Mouse (Mus musculus): ENCODE measurements around the gene Cbfa2t3. TPM values are rescaled to one million over a fixed set of nuclear protein-coding genes. Genes with fewer than 3 reads are reported as not detected.
A peak's percentile ranks its signal among the peaks of the same experiment; 100 is the strongest.

The Cbfa2t3 gene
- polyA plus RNA-seq, 2 experiments, result 1.9 to 3.3 TPM

- TF ChIP-seq CTCF (IDR thresholded peaks at IDR 0.05; ENCODE audit: low read depth), result no peak
- TF ChIP-seq EP300 (IDR thresholded peaks at IDR 0.05; ENCODE audit: low read depth), result no peak
- no peaks in the 10 kb centered on the region for H3K9me3 ChIP-seq (ENCODE audit: control insufficient read depth, low read length)
- no peak for DNase-seq (ENCODE audit: low read depth in 3 of 3, low spot score in 3 of 3)
- no peaks in the 10 kb centered on the region for H3K27me3 ChIP-seq (ENCODE audit: control insufficient read depth, insufficient read depth, low read length)
- H3K9ac ChIP-seq (replicated peaks), result no peak overlapping the region
- H3K27ac ChIP-seq, result no peak overlapping the region
- ATAC-seq (ENCODE audit: insufficient read depth), result no peak
- H3K4me1 ChIP-seq (replicated peaks; ENCODE audit: control insufficient read depth in 2 of 2, insufficient read depth in 2 of 2, low read length in 1 of 2), result 0 out of 4 replicates have a peak, but pooled peaks cover 0 to 3% of the 10 kb centered on the region in 2 experiments
- WGBS (ENCODE audit: insufficient replicate concordance), result 34% methylated on average over 4 of the region's 4 CpGs
- no peak overlapping the region for H3K4me3 ChIP-seq (ENCODE audit: insufficient read depth in 1 of 2, low read depth in 2 of 2, low read length in 2 of 2)
- no peaks in the 10 kb centered on the region for H3K36me3 ChIP-seq (replicated peaks; ENCODE audit: control insufficient read depth, insufficient read depth, low read depth)
- H3K4me2 ChIP-seq (ENCODE audit: low read depth), result no peak overlapping the region
Observed at GRCm38 (mm10) chr8:122596031-122596430, 102.9 kb downstream of the Cbfa2t3 start.

GRCm38 (mm10) chr8:122593783-122594507 is 105.0 kb downstream of the Cbfa2t3 start:
- Histone ChIP-seq H3K27me3 (ENCODE audit: control insufficient read depth, insufficient read depth, low read length) (no peaks in the 10 kb centered on the region), H3K9me3 (ENCODE audit: control insufficient read depth, low read length) (no peaks in the 10 kb centered on the region), H3K27ac (no peak overlapping the region), H3K36me3 (replicated peaks; ENCODE audit: control insufficient read depth, insufficient read depth, low read depth) (no peaks in the 10 kb centered on the region), H3K4me1 (replicated peaks; ENCODE audit: control insufficient read depth in 2 of 2, insufficient read depth in 2 of 2, low read length in 1 of 2) (0 out of 4 replicates have a peak, but pooled peaks cover 0 to 3% of the 10 kb centered on the region in 2 experiments), H3K4me3 (ENCODE audit: insufficient read depth in 1 of 2, low read depth in 2 of 2, low read length in 2 of 2) (no peak overlapping the region), H3K4me2 (ENCODE audit: low read depth) (no peak overlapping the region), H3K9ac (replicated peaks) (no peak overlapping the region)
- DNase-seq (ENCODE audit: low read depth in 3 of 3, low spot score in 3 of 3) (no peak), ATAC-seq (ENCODE audit: insufficient read depth) (no peak)
- no peak for TF ChIP-seq CTCF (IDR thresholded peaks at IDR 0.05; ENCODE audit: low read depth)
- no peak for TF ChIP-seq EP300 (IDR thresholded peaks at IDR 0.05; ENCODE audit: low read depth)
- 70% methylated on average over 19 of the region's 19 CpGs for WGBS (ENCODE audit: insufficient replicate concordance)

GRCm38 (mm10) chr8:122593240-122593639 is 105.7 kb downstream of the Cbfa2t3 start:
- Histone ChIP-seq H3K36me3 (replicated peaks; ENCODE audit: control insufficient read depth, insufficient read depth, low read depth) (no peaks in the 10 kb centered on the region), H3K9me3 (ENCODE audit: control insufficient read depth, low read length) (no peaks in the 10 kb centered on the region), H3K4me3 (ENCODE audit: insufficient read depth in 1 of 2, low read depth in 2 of 2, low read length in 2 of 2) (no peak overlapping the region), H3K4me1 (replicated peaks; ENCODE audit: control insufficient read depth in 2 of 2, insufficient read depth in 2 of 2, low read length in 1 of 2) (0 out of 4 replicates have a peak, but pooled peaks cover 0 to 3% of the 10 kb centered on the region in 2 experiments), H3K27ac (no peak overlapping the region), H3K9ac (replicated peaks) (no peak overlapping the region), H3K4me2 (ENCODE audit: low read depth) (no peak overlapping the region), H3K27me3 (ENCODE audit: control insufficient read depth, insufficient read depth, low read length) (no peaks in the 10 kb centered on the region)
- 45% methylated on average over 12 of the region's 12 CpGs for WGBS (ENCODE audit: insufficient replicate concordance)
- ATAC-seq (ENCODE audit: insufficient read depth), result peak; percentile 38; the same call in 1 of the 2 replicates
- DNase-seq (ENCODE audit: low read depth in 3 of 3, low spot score in 3 of 3), result no peak
- TF ChIP-seq EP300 (IDR thresholded peaks at IDR 0.05; ENCODE audit: low read depth), result no peak
- TF ChIP-seq CTCF (IDR thresholded peaks at IDR 0.05; ENCODE audit: low read depth), result no peak

GRCm38 (mm10) chr8:122586749-122587148 is 112.2 kb downstream of the Cbfa2t3 start:
- DNase-seq (ENCODE audit: low read depth in 3 of 3, low spot score in 3 of 3) (no peak), ATAC-seq (ENCODE audit: insufficient read depth) (no peak)
- H3K27me3 ChIP-seq (ENCODE audit: control insufficient read depth, insufficient read depth, low read length), result no peaks in the 10 kb centered on the region
- no peak overlapping the region for H3K9ac ChIP-seq (replicated peaks)
- no peak overlapping the region for H3K4me3 ChIP-seq (ENCODE audit: insufficient read depth in 1 of 2, low read depth in 2 of 2, low read length in 2 of 2)
- no peak for TF ChIP-seq CTCF (IDR thresholded peaks at IDR 0.05; ENCODE audit: low read depth)
- TF ChIP-seq EP300 (IDR thresholded peaks at IDR 0.05; ENCODE audit: low read depth), result no peak
- no peak overlapping the region for H3K4me2 ChIP-seq (ENCODE audit: low read depth)
- H3K36me3 ChIP-seq (replicated peaks; ENCODE audit: control insufficient read depth, insufficient read depth, low read depth), result no peaks in the 10 kb centered on the region
- H3K9me3 ChIP-seq (ENCODE audit: control insufficient read depth, low read length), result no peaks in the 10 kb centered on the region
- H3K27ac ChIP-seq, result no peak overlapping the region
- H3K4me1 ChIP-seq (replicated peaks; ENCODE audit: control insufficient read depth in 2 of 2, insufficient read depth in 2 of 2, low read length in 1 of 2), result peaks cover 0 to 5% of the 10 kb centered on the region in 2 experiments; a peak in 1 of 4 replicates
- WGBS (ENCODE audit: insufficient replicate concordance), result 68% methylated on average over 9 of the region's 10 CpGs

- TF ChIP-seq CTCF (IDR thresholded peaks at IDR 0.05; ENCODE audit: low read depth), result no peak
- TF ChIP-seq EP300 (IDR thresholded peaks at IDR 0.05; ENCODE audit: low read depth), result no peak
- no peak overlapping the region for H3K4me2 ChIP-seq (ENCODE audit: low read depth)
- no peak overlapping the region for H3K9ac ChIP-seq (replicated peaks)
- ATAC-seq (ENCODE audit: insufficient read depth) (no peak), DNase-seq (ENCODE audit: low read depth in 3 of 3, low spot score in 3 of 3) (no peak)
- H3K4me3 ChIP-seq (ENCODE audit: insufficient read depth in 1 of 2, low read depth in 2 of 2, low read length in 2 of 2), result no peak overlapping the region
- no peaks in the 10 kb centered on the region for H3K36me3 ChIP-seq (replicated peaks; ENCODE audit: control insufficient read depth, insufficient read depth, low read depth)
- H3K27me3 ChIP-seq (ENCODE audit: control insufficient read depth, insufficient read depth, low read length), result no peaks in the 10 kb centered on the region
- WGBS (ENCODE audit: insufficient replicate concordance), result 75% methylated on average over 7 of the region's 7 CpGs
- H3K27ac ChIP-seq, result no peak overlapping the region
- no peaks in the 10 kb centered on the region for H3K9me3 ChIP-seq (ENCODE audit: control insufficient read depth, low read length)
- peaks cover 0 to 5% of the 10 kb centered on the region in 2 experiments; a peak in 1 of 4 replicates for H3K4me1 ChIP-seq (replicated peaks; ENCODE audit: control insufficient read depth in 2 of 2, insufficient read depth in 2 of 2, low read length in 1 of 2)
Observed at GRCm38 (mm10) chr8:122586171-122586570, 112.7 kb downstream of the Cbfa2t3 start.

All from liver, embryonic 14.5 days (tissue).